Mouse (Mus musculus): ENCODE results near the gene Abcf1. TPM values are rescaled to one million over a fixed set of nuclear protein-coding genes. Genes with fewer than 3 reads are reported as not detected.

The Abcf1 gene
- polyA plus RNA-seq, 1 experiment from 2014 or later = 90.5 TPM

- ATAC-seq (ENCODE audit: low read depth) = no peak
Observed at GRCm38 (mm10) chr17:35997713-35998510, 28.4 kb upstream of the Abcf1 start.

GRCm38 (mm10) chr17:35996949-35997348 lies 27.4 kb upstream of the Abcf1 start:
- Histone ChIP-seq H3K4me3 (no peak overlapping the region), H3K9ac (no peak overlapping the region), H3K36me3 (no peaks in the 10 kb centered on the region), H3K4me2 (no peak overlapping the region), H3K27ac (replicated peaks) (no peak overlapping the region), H3K4me1 (replicated peaks) (peaks cover 35% of the 10 kb centered on the region), H3K27me3 (no peaks in the 10 kb centered on the region), H3K9me3 (no peaks in the 10 kb centered on the region)
- ATAC-seq (ENCODE audit: low read depth) = peak; percentile 52
- WGBS = 4% methylated on average over 11 of the region's 11 CpGs

More at GRCm38 (mm10) chr17:35997713-35998510, 28.4 kb upstream of the Abcf1 start:
- Histone ChIP-seq H3K4me3 (no peak overlapping the region), H3K9me3 (no peaks in the 10 kb centered on the region), H3K27me3 (no peaks in the 10 kb centered on the region), H3K4me2 (no peak overlapping the region), H3K9ac (0 out of 2 replicates have a peak overlapping the region, but pooled peaks have one; percentile 4), H3K4me1 (replicated peaks) (peaks cover 35% of the 10 kb centered on the region), H3K36me3 (no peaks in the 10 kb centered on the region), H3K27ac (replicated peaks) (no peak overlapping the region)
- WGBS = 64% methylated on average over 12 of the region's 12 CpGs

GRCm38 (mm10) chr17:35994879-35995240 lies 25.3 kb upstream of the Abcf1 start:
- H3K9me3 ChIP-seq = no peaks in the 10 kb centered on the region
- peak overlapping the region; percentile 70 for H3K4me2 ChIP-seq
- peak overlapping the region; percentile 76 for H3K27ac ChIP-seq (replicated peaks)
- peak overlapping the region; percentile 82 for H3K9ac ChIP-seq
- peaks cover 1% of the 10 kb centered on the region for H3K36me3 ChIP-seq
- H3K27me3 ChIP-seq = no peaks in the 10 kb centered on the region
- H3K4me1 ChIP-seq (replicated peaks) = peaks cover 28% of the 10 kb centered on the region
- WGBS = 6% methylated on average over 14 of the region's 14 CpGs
- ATAC-seq (ENCODE audit: low read depth) = no peak
- peak overlapping the region; percentile 69 for H3K4me3 ChIP-seq

GRCm38 (mm10) chr17:35994175-35994878 lies 24.8 kb upstream of the Abcf1 start:
- Histone ChIP-seq H3K27ac (replicated peaks) (peak overlapping the region; percentile 76), H3K4me3 (peak overlapping the region; percentile 69), H3K36me3 (peaks cover 7% of the 10 kb centered on the region), H3K9ac (peak overlapping the region; percentile 82), H3K9me3 (no peaks in the 10 kb centered on the region), H3K27me3 (no peaks in the 10 kb centered on the region), H3K4me1 (replicated peaks) (peaks cover 28% of the 10 kb centered on the region), H3K4me2 (peak overlapping the region; percentile 70)
- peak; percentile 78 for ATAC-seq (ENCODE audit: low read depth)
- 4% methylated on average over 31 of the region's 31 CpGs for WGBS

- Histone ChIP-seq H3K9me3 (no peaks in the 10 kb centered on the region), H3K9ac (no peak overlapping the region), H3K4me3 (peak overlapping the region; percentile 69), H3K27me3 (no peaks in the 10 kb centered on the region), H3K36me3 (peaks cover 13% of the 10 kb centered on the region), H3K4me1 (replicated peaks) (peaks cover 28% of the 10 kb centered on the region), H3K4me2 (peak overlapping the region; percentile 70), H3K27ac (replicated peaks) (no peak overlapping the region)
- WGBS = 7% methylated on average over 17 of the region's 17 CpGs
- peak; percentile 78 for ATAC-seq (ENCODE audit: low read depth)
Observed at GRCm38 (mm10) chr17:35993675-35994074, 24.1 kb upstream of the Abcf1 start.

- no peak for ATAC-seq (ENCODE audit: low read depth)
- 57% methylated on average over 10 of the region's 10 CpGs for WGBS
- Histone ChIP-seq H3K4me2 (no peak overlapping the region), H3K27ac (replicated peaks) (no peak overlapping the region), H3K4me1 (replicated peaks) (peaks cover 17% of the 10 kb centered on the region), H3K27me3 (no peaks in the 10 kb centered on the region), H3K9ac (peak overlapping the region; percentile 22; the same call in 1 of the 2 replicates), H3K36me3 (peaks cover 32% of the 10 kb centered on the region), H3K9me3 (no peaks in the 10 kb centered on the region), H3K4me3 (no peak overlapping the region)
Observed at GRCm38 (mm10) chr17:35991781-35992180, 22.2 kb upstream of the Abcf1 start.

GRCm38 (mm10) chr17:35981776-35982175 lies 12.2 kb upstream of the Abcf1 start:
- H3K9me3 ChIP-seq = no peaks in the 10 kb centered on the region
- WGBS = 89% methylated on average over 9 of the region's 9 CpGs
- peak overlapping the region; percentile 91; the same call in 1 of the 2 replicates for H3K4me2 ChIP-seq
- H3K4me3 ChIP-seq = no peak overlapping the region; the same call in 1 of the 2 replicates
- H3K9ac ChIP-seq = peak overlapping the region; percentile 90; the same call in 1 of the 2 replicates
- no peak for ATAC-seq (ENCODE audit: low read depth)
- H3K27ac ChIP-seq (replicated peaks) = no peak overlapping the region
- H3K4me1 ChIP-seq (replicated peaks) = peaks cover 26% of the 10 kb centered on the region
- H3K36me3 ChIP-seq = peaks cover 54% of the 10 kb centered on the region
- H3K27me3 ChIP-seq = no peaks in the 10 kb centered on the region

- peaks cover 26% of the 10 kb centered on the region for H3K4me1 ChIP-seq (replicated peaks)
- peak overlapping the region; percentile 91 for H3K4me2 ChIP-seq
- peak overlapping the region; percentile 90 for H3K9ac ChIP-seq
- H3K27ac ChIP-seq (replicated peaks) = peak overlapping the region; percentile 96
- peaks cover 44% of the 10 kb centered on the region for H3K36me3 ChIP-seq
- peak; percentile 33 for ATAC-seq (ENCODE audit: low read depth)
- H3K27me3 ChIP-seq = no peaks in the 10 kb centered on the region
- no peaks in the 10 kb centered on the region for H3K9me3 ChIP-seq
- under 1% methylated on average over 29 of the region's 29 CpGs for WGBS
- H3K4me3 ChIP-seq = peak overlapping the region; percentile 77
Observed at GRCm38 (mm10) chr17:35980363-35980754, 10.8 kb upstream of the Abcf1 start.

- Histone ChIP-seq H3K4me2 (peak within 1 kb of the TSS; percentile 91), H3K27ac (replicated peaks) (peak within 1 kb of the TSS; percentile 96), H3K9me3 (no peaks in the 10 kb centered on the region), H3K4me3 (peak within 1 kb of the TSS; percentile 77), H3K4me1 (replicated peaks) (peaks cover 26% of the 10 kb centered on the region), H3K27me3 (no peaks in the 10 kb centered on the region), H3K36me3 (peaks cover 40% of the 10 kb centered on the region), H3K9ac (peak within 1 kb of the TSS; percentile 90)
- under 1% methylated on average over 98 of the region's 109 CpGs for WGBS
- ATAC-seq (ENCODE audit: low read depth) = peak; percentile 79
Observed at GRCm38 (mm10) chr17:35979401-35980362, 10.1 kb upstream of the Abcf1 start, which contains the start of the genes Gnl1 and Prr3. TSS of gene Gnl1 (plus strand) at chr17:35979851. TSS of gene Prr3 (minus strand) at chr17:35980236.

- under 1% methylated on average over 41 of the region's 41 CpGs for WGBS
- peak; percentile 88 for ATAC-seq (ENCODE audit: low read depth)
- H3K4me2 ChIP-seq = peak overlapping the region; percentile 91
- no peaks in the 10 kb centered on the region for H3K27me3 ChIP-seq
- peak overlapping the region; percentile 96 for H3K27ac ChIP-seq (replicated peaks)
- H3K9me3 ChIP-seq = no peaks in the 10 kb centered on the region
- H3K9ac ChIP-seq = peak overlapping the region; percentile 90
- H3K36me3 ChIP-seq = peaks cover 42% of the 10 kb centered on the region
- peak overlapping the region; percentile 77 for H3K4me3 ChIP-seq
- H3K4me1 ChIP-seq (replicated peaks) = peaks cover 26% of the 10 kb centered on the region
Observed at GRCm38 (mm10) chr17:35978811-35979400, 9.3 kb upstream of the Abcf1 start.

- Histone ChIP-seq H3K27me3 (no peaks in the 10 kb centered on the region), H3K4me3 (no peak overlapping the region), H3K9ac (no peak overlapping the region), H3K4me2 (no peak overlapping the region), H3K27ac (replicated peaks) (no peak overlapping the region), H3K4me1 (replicated peaks) (peaks cover 27% of the 10 kb centered on the region), H3K9me3 (no peaks in the 10 kb centered on the region), H3K36me3 (peaks cover 30% of the 10 kb centered on the region)
- ATAC-seq (ENCODE audit: low read depth) = no peak
- 72% methylated on average over 1 of the region's 1 CpGs for WGBS
Observed at GRCm38 (mm10) chr17:35972131-35972530, 2.6 kb upstream of the Abcf1 start.
